Mouse (Mus musculus): ENCODE measurements at regions not wholly inside any gene's neighbourhood (a gene's known extent, or its start where the extent isn't known, plus 50 kb on each side); places are given as distances from the start of the nearest gene placed in this dataset.

GRCm38 (mm10) chr13:101915948-101916594 lies 148.1 kb upstream of the Pik3r1 start:
- TF ChIP-seq CTCF (IDR thresholded peaks at IDR 0.05; ENCODE audit: low read depth) (peak; percentile 16; the same call in 1 of the 2 replicates), EP300 (IDR thresholded peaks at IDR 0.05; ENCODE audit: low read depth) (peak; percentile 47; the same call in 1 of the 2 replicates)

Data from liver, postnatal 0 days (tissue).